Mouse (Mus musculus): ENCODE measurements at regions not wholly inside any gene's neighbourhood (a gene's known extent, or its start where the extent isn't known, plus 50 kb on each side); places are given as distances from the start of the nearest gene placed in this dataset.
"Not testable (repeated sequence)": the region's sequence is repeated elsewhere in the genome, so short reads cannot be mapped to it uniquely, and the experiment has no call there.

DNA sequence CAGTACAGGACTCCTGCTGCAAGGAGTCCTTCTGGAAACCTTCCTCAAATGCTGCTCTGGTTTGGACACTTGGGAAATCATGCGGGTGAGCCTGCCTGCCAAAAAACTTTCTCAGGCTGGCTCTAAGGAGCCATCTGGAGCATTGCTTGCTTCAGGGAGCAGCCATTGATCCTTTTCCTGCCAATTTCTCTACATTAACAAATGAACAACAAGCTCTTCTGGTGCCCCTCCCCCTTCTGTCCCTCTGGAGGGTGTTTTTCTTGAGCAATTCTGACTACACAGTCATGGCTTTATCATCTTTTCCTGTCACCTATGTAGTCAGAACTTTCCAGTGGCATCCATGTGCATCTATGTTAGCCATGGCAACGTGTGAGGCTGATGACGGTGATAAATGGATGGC is 84.5 kb downstream of the Fam43a start:
- peak; percentile 69 for DNase-seq (ENCODE audit: low read depth, low spot score)

- no peak for DNase-seq (ENCODE audit: low read depth, low spot score)
Measured at GRCm38 (mm10) chr16:30686536-30686935, 87.0 kb downstream of the Fam43a start.

DNA sequence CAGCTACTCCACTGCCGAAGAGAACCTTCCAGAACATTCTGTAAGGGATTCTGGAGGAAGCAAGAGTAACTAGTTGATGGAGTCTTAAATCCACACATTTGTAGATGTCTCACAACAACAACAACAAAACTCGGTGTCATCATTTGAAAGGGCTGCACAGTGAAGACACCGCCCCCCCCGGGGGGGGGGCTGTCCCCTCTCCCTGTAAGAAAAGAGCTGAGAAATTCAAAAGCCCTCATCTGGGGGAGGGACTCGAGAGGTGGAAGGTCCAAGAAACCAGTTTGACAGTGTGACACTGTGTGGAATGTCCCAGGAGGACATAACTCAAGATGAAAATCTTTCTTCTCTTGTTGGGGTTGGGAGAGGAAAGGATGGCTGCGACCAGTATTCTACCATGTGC is 87.7 kb downstream of the Fam43a start:
- no peak for DNase-seq (ENCODE audit: low read depth, low spot score)

DNA sequence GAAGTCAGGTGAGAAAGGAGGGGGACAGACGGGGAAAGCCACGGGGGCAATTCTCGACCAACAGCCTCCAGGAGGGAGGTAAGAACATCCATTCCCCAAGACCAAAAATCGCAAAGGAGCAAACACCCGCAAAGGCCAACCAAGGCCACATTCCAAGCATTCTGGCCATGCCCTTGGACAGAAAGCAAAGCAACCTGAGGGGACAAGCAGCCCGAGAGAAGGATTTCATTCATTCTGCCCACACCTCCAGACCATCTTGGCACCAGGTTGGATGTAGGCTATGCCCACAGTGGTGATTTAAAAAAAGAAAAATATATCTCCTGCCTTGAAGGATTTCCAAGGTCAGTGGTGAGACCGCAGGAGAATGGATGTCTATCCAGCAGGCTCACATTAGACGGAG is 88.2 kb downstream of the Fam43a start:
- no peak for DNase-seq (ENCODE audit: low read depth, low spot score)

GRCm38 (mm10) chr16:30690531-30690930 is 91.0 kb downstream of the Fam43a start:
- no peak for DNase-seq (ENCODE audit: low read depth, low spot score)

GRCm38 (mm10) chr16:30691964-30692363 is 92.4 kb downstream of the Fam43a start:
- no peak for DNase-seq (ENCODE audit: low read depth, low spot score)

DNA sequence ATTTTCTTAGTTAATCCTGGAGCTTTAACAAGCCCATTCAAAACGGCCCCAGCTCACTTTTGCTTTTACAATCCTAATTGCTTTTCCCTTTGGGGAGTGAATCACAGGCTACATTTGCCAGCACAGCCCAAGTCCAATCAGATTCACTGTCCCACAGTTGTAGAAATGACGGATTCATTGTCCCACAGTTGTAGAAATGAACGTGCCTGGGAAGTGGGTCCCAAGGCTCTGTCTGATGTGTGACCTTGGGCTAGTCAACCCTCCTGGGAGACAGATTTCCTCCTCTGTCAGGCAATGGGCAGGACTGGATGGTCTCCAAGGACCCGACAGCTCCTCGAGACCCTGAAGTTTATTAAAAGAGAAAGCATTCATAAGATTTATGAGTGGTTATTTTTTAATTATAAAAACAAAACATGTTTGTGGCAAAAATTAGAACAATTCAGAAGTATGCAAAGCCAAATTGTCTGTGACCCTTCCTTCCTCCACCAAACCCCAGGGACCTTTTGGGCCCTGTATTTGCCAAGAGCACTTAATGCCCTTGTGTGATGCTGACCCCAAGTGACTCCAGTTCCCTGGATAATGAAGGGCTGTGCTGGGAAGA is 93.1 kb downstream of the Fam43a start:
- no peak for DNase-seq (ENCODE audit: low read depth, low spot score)

- DNase-seq (ENCODE audit: low read depth, low spot score) = no peak
Measured at GRCm38 (mm10) chr16:30693206-30693605, 93.7 kb downstream of the Fam43a start.

- DNase-seq (ENCODE audit: low read depth, low spot score) = no peak
Measured at GRCm38 (mm10) chr16:30693839-30694527, 94.5 kb downstream of the Fam43a start.

- no peak for DNase-seq (ENCODE audit: low read depth, low spot score)
Measured at GRCm38 (mm10) chr16:30695691-30696090, 96.2 kb downstream of the Fam43a start.

DNA sequence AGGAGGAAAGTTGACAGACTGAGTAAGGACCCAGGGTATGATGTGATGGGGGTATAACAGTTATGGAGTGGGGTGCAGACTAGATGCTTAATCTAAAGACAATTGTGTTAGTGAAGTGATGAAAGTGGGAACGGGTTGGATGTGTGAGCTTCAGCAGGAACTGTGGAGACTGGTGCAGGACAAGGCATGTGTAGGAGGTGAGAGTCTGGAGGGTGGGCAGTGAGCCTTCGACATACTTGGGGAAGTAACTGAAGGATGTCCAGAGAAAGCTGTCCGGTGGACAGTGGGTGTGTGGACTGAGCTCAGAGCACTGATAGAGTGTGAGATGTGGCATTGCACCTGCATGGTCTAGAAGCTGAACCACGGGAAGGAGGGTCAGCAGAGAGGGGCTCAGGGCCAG is 97.7 kb downstream of the Fam43a start:
- DNase-seq (ENCODE audit: low read depth, low spot score) = no peak

- DNase-seq (ENCODE audit: low read depth, low spot score) = no peak
Measured at GRCm38 (mm10) chr16:30697806-30698205, 98.3 kb downstream of the Fam43a start.

- DNase-seq (ENCODE audit: low read depth, low spot score) = no peak
Measured at GRCm38 (mm10) chr16:30703831-30704230, 104.3 kb downstream of the Fam43a start.

DNA sequence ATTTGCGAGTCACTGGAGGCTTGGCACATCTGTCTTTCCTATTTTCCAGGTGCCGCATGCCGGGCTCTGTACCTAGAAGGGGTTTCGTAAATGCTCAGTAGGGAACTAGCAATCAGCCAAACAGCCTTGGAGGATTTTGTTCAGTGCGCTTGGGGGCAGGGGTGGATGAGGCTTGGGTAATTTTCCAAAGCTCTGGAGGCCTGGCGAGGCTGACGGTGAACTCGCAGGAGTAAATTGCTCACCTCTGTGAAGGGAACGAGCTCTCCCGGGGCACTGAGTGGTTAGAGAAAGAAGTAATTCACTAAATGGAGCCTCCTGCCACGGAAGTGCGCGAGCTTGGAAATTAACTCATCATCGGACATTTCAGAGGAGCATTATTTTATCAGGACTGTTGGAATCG is 110.0 kb downstream of the Fam43a start:
- no peak for DNase-seq (ENCODE audit: low read depth, low spot score)

DNA sequence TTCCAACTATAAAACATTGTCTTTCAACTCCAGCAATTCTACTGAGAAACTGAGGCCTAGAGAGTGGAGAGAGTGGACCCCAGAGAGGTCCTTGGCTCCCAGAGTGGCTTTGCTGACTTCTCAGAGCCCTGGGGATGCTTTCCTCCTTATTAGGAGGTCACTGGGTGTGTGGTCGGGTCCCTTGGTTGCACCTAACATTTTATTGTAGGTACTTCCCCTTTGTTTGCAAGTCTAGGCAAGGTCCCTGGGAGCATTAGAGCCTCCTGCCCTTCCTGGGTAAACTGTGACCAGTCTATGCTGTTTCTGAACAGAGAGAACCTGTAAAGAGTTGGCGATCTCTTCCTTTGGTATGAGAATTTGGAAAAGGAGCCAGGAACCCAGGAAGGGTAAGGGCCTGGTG is 110.5 kb downstream of the Fam43a start:
- DNase-seq (ENCODE audit: low read depth, low spot score) = no peak

DNA sequence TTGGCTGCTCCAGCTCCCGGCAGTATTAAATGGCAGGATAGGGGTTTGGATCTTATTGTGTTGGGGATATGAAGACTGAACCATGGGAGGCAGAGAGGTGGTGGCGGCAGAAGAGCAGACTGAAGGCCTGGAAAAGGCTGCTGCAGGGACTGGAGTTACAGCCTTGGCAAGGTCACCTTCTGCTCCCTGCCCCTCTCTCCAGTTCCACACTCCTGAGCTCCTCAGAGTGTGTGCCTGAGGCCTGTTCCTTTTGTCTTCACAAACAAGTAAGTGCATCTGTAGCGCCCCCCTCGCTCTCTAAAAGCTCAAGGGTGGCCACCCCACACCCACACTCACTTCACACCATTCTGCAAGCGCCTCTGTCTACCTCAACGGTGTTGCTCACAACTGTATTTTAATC is 113.0 kb downstream of the Fam43a start:
- DNase-seq (ENCODE audit: low read depth, low spot score) = no peak

DNA sequence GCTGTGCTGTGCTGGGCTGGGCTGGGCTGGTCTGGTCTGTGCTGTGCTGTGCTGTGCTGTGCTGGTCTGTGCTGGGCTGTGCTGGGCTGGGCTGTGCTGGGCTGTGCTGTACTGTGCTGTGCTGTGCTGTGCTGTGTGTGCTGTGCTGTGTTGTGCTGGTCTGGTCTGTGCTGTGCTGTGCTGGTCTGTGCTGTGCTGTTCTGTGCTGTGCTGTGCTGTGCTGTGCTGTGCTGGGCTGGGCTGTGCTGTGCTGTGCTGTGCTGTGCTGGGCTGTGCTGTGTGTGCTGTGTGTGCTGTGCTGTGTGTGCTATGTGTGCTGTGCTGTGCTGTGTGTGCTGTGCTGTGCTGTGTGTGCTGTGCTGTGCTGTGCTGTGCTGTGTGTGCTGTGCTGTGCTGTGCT is 118.1 kb downstream of the Fam43a start:
- not testable (repeated sequence) for DNase-seq (ENCODE audit: low read depth, low spot score)

DNA sequence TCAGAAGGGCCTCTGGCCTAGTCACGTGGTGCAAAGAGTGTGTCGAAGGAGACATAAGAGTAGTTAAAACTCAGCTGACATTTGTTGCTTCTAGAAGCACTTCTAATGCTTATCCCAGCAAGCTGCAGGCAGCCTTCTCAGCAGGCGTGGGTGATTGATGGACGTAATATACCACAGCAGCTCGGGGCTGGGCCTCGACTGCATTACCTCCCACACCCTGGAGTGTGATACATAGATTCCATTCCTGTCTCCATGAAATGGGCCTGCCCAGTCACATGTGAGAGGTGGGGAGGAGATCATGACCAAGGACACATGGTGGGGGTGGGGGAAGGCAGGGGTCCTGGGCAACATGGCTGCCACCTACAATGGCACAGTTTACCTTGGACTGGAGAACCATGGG is 121.3 kb downstream of the Fam43a start:
- DNase-seq (ENCODE audit: low read depth, low spot score) = no peak

DNA sequence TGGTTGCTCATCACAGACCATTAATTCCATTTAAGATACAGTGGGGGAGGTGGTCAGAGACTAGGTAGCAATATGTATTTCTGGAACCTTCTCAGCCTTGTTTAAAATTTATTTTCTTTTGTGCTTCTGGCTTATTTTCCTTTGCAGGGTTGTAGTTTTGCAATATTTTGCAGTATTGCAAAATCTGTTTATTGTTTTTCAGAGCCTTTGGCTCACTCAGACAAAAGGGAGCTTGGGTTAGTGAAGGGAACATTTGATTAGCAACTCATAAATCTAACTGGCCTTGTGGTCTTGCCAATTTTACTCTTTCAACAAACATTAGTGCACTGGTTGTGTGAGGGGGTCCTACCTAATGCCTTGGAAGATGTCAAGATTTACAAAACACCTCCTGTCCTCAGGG is 121.7 kb downstream of the Fam43a start:
- no peak for DNase-seq (ENCODE audit: low read depth, low spot score)

GRCm38 (mm10) chr16:30722372-30722771 is 122.8 kb downstream of the Fam43a start:
- DNase-seq (ENCODE audit: low read depth, low spot score) = no peak

- DNase-seq (ENCODE audit: low read depth, low spot score) = no peak
Measured at GRCm38 (mm10) chr16:30724591-30724990, 125.1 kb downstream of the Fam43a start.

DNA sequence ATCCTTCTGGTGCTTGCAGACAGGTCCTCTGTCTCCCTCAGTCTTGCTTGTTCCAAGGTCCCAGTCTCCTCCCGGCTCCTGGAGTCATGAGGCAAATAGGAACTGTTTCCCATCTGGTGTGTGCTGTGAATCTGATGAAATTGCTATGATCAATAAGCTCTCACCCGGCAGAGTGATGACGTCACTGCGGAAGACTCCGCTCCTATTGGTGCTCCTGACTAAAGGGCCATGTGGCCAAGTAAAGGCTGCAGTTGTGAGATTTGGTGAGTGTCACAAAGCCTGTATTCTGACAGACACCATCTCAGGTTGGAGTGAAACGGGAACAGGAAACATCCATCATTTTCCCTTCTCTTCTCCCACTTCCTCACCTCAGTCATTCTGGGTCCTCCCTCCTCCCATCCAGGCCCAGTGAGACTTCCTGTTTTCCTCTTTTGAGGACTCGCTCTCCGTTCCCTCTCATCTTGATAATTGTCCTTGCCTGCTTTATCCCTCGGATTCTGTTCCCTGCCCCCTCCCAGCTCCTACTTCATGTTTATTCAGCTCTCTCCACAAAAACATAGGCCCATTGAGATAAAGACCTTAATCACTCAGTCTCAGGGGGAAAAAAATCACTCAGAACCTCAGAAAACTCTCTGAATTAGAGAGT is 133.4 kb downstream of the Fam43a start:
- DNase-seq (ENCODE audit: low read depth, low spot score) = no peak

GRCm38 (mm10) chr16:30733478-30733877 is 134.0 kb downstream of the Fam43a start:
- no peak for DNase-seq (ENCODE audit: low read depth, low spot score)

All from brain, embryonic 18.5 days (tissue).